Mouse (Mus musculus) embryo, embryonic 10.5 days (tissue): ENCODE measurements around the gene 4933405L10Rik.

Experiments used
- DNase-seq: peaks from one replicate; pipeline ENCODE4 v3.0.0-alpha.2; 2015; ENCODE audit warnings: low spot score

Gene 4933405L10Rik

GRCm38 (mm10) chr8:105700966-105701824 is 6.3 kb upstream of the 4933405L10Rik start, which contains the start of the genes Acd and Pard6a:
TSS of gene Acd (minus strand) at chr8:105701102.
TSS of gene Pard6a (plus strand) at chr8:105701148.
- peak; percentile 97 for DNase-seq

GRCm38 (mm10) chr8:105702001-105702401 is 5.5 kb upstream of the 4933405L10Rik start:
- peak; percentile 10 for DNase-seq

- no peak for DNase-seq
Observed at GRCm38 (mm10) chr8:105702731-105703415, 4.6 kb upstream of the 4933405L10Rik start.

GRCm38 (mm10) chr8:105704146-105704812 is 3.2 kb upstream of the 4933405L10Rik start:
- DNase-seq = no peak

GRCm38 (mm10) chr8:105704955-105705354 is 2.5 kb upstream of the 4933405L10Rik start:
- DNase-seq = no peak

GRCm38 (mm10) chr8:105706426-105706825 is 1.0 kb upstream of the 4933405L10Rik start:
- DNase-seq = no peak

- no peak for DNase-seq
Observed at GRCm38 (mm10) chr8:105708675-105709074, 1.2 kb downstream of the 4933405L10Rik start.

- no peak for DNase-seq
Observed at GRCm38 (mm10) chr8:105709317-105709716, 1.9 kb downstream of the 4933405L10Rik start.

GRCm38 (mm10) chr8:105712286-105712685 is 4.8 kb downstream of the 4933405L10Rik start:
- no peak for DNase-seq

- peak; percentile 95 for DNase-seq
Observed at GRCm38 (mm10) chr8:105714139-105714538, 6.7 kb downstream of the 4933405L10Rik start.

- no peak for DNase-seq
Observed at GRCm38 (mm10) chr8:105715042-105715441, 7.6 kb downstream of the 4933405L10Rik start.

- no peak for DNase-seq
Observed at GRCm38 (mm10) chr8:105716302-105716945, 9.0 kb downstream of the 4933405L10Rik start.

GRCm38 (mm10) chr8:105719637-105720036 is 12.2 kb downstream of the 4933405L10Rik start:
- no peak for DNase-seq

GRCm38 (mm10) chr8:105722861-105723260 is 15.4 kb downstream of the 4933405L10Rik start:
- DNase-seq = no peak

GRCm38 (mm10) chr8:105725726-105726125 is 18.3 kb downstream of the 4933405L10Rik start:
- no peak for DNase-seq

- DNase-seq = no peak
Observed at GRCm38 (mm10) chr8:105727397-105728124, 20.1 kb downstream of the 4933405L10Rik start.

GRCm38 (mm10) chr8:105732186-105732585 is 24.7 kb downstream of the 4933405L10Rik start:
- DNase-seq = no peak

GRCm38 (mm10) chr8:105739216-105739615 is 31.8 kb downstream of the 4933405L10Rik start:
- no peak for DNase-seq

- no peak for DNase-seq
Observed at GRCm38 (mm10) chr8:105743301-105743700, 35.8 kb downstream of the 4933405L10Rik start.

- DNase-seq = peak; percentile 52
Observed at GRCm38 (mm10) chr8:105750606-105751005, 43.2 kb downstream of the 4933405L10Rik start.

GRCm38 (mm10) chr8:105753916-105754315 is 46.5 kb downstream of the 4933405L10Rik start:
- no peak for DNase-seq
